Mouse (Mus musculus) hindbrain, embryonic 14.5 days (tissue): Measurements from ENCODE around the gene Nhej1. TPM values are rescaled to one million over a fixed set of nuclear protein-coding genes. Genes with fewer than 3 reads are reported as not detected.

Experiments used
- ATAC-seq: fragments of 200-750 bp; cut with Nextera tagmentation; 2 replicates; pipeline ENCODE4 v1.8.0; 2017; ENCODE audit warnings: moderate number of reproducible peaks, mild to moderate bottlenecking, moderate TSS enrichment, moderate library complexity; ENCODE audit not compliant: low FRiP score
- DNase-seq: peaks from one replicate; pipeline ENCODE4 v3.0.0-alpha.2; 2015; ENCODE audit warnings: low spot score
- H3K27ac ChIP-seq: fragments of 300-500 bp; sonication (generic); 2 replicates; pipeline ENCODE4 v1.5.1; 2014; ENCODE audit warnings: mild to moderate bottlenecking, moderate library complexity
- H3K27me3 ChIP-seq: fragments of 300-500 bp; sonication (generic); 2 replicates; pipeline ENCODE4 v1.6.1; 2014; ENCODE audit warnings: mild to moderate bottlenecking, low read length, mixed read lengths; ENCODE audit not compliant: control insufficient read depth, insufficient read depth
- H3K36me3 ChIP-seq: fragments of 300-500 bp; sonication (generic); replicated peaks from 2 replicates; pipeline ENCODE4 v1.6.1; 2014; ENCODE audit not compliant: control insufficient read depth, insufficient read depth
- H3K4me1 ChIP-seq: fragments of 300-500 bp; sonication (generic); replicated peaks from 2 replicates; pipeline ENCODE4 v1.6.1; 2014; ENCODE audit warnings: antibody characterized with exemption, low read length, mixed read lengths; ENCODE audit not compliant: control insufficient read depth, insufficient read depth
- H3K4me2 ChIP-seq: fragments of 300-500 bp; sonication (generic); replicated peaks from 2 replicates; pipeline ENCODE4 v1.6.1; 2014; ENCODE audit warnings: mild to moderate bottlenecking, moderate library complexity
- H3K4me3 ChIP-seq: fragments of 300-500 bp; sonication (generic); replicated peaks from 2 replicates; pipeline ENCODE4 v1.5.1; 2014; ENCODE audit warnings: mild to moderate bottlenecking, low read length
- H3K9ac ChIP-seq: fragments of 300-500 bp; sonication (generic); 2 replicates; pipeline ENCODE4 v1.6.1; 2014
- H3K9me3 ChIP-seq: fragments of 300-500 bp; sonication (generic); 2 replicates; pipeline ENCODE4 v1.6.1; 2016; ENCODE audit warnings: low read length; ENCODE audit not compliant: control insufficient read depth
- WGBS: fragments of 180-500 bp; shearing (Covaris S2); extraction: QIAGEN DNeasy Blood & Tissue Kit; methylation state at CpG from one replicate; pipeline ENCODE4 v1.1.7; 2014; 5-methylcytosine and 5-hydroxymethylcytosine counted together
- polyA plus RNA-seq: library from polyadenylated mRNA; unstranded; fragments of >200 nt; fragmentation: Nextera tagmentation; extraction: Ambion mirVana; gene quantifications from 2 replicates; pipeline ENCODE4 v1.2.1, GENCODE M21; 2014

Nhej1 gene
- 6.8 and 7.5 TPM in 2 replicates for polyA plus RNA-seq

- H3K9ac ChIP-seq: peak within 1 kb of the TSS; percentile 64
- no peaks in the 10 kb centered on the region for H3K27me3 ChIP-seq
- H3K4me3 ChIP-seq: peak within 1 kb of the TSS; percentile 58
- peak within 1 kb of the TSS; percentile 60 for H3K4me2 ChIP-seq
- 2% methylated on average over 56 of the region's 56 CpGs for WGBS
- H3K9me3 ChIP-seq: no peaks in the 10 kb centered on the region
- H3K4me1 ChIP-seq: peaks cover 3% of the 10 kb centered on the region; the same call in 1 of the 2 replicates
- peak; percentile 95 for ATAC-seq
- H3K36me3 ChIP-seq: no peaks in the 10 kb centered on the region
- H3K27ac ChIP-seq: peak within 1 kb of the TSS; percentile 92
- DNase-seq: peak; percentile 98
These were observed at the start of gene Nhej1 for GRCm38 (mm10) chr1:75124346-75125321. Gene Nhej1, minus strand, starts transcription at chr1:75125200.

- Histone ChIP-seq H3K36me3 (peaks cover 39% of the 10 kb centered on the region), H3K27me3 (no peaks in the 10 kb centered on the region), H3K4me1 (peaks cover 9% of the 10 kb centered on the region), H3K9me3 (no peaks in the 10 kb centered on the region), H3K4me2 (peak within 1 kb of the TSS; percentile 68), H3K4me3 (peak within 1 kb of the TSS; percentile 79), H3K9ac (peak within 1 kb of the TSS; percentile 80), H3K27ac (peak within 1 kb of the TSS; percentile 88)
- WGBS: 1% methylated on average over 57 of the region's 59 CpGs
- DNase-seq (peak; percentile 92), ATAC-seq (peak; percentile 97)
These were observed 43.8 kb upstream of the Nhej1 start, which contains the start of gene Zfand2b for GRCm38 (mm10) chr1:75168472-75169464. Gene Zfand2b, plus strand, starts transcription at chr1:75168646.

GRCm38 (mm10) chr1:75168093-75168471 is 43.1 kb upstream of the Nhej1 start:
- H3K4me3 ChIP-seq: peak overlapping the region; percentile 79
- peak overlapping the region; percentile 68 for H3K4me2 ChIP-seq
- H3K9ac ChIP-seq: peak overlapping the region; percentile 80
- no peak for ATAC-seq
- no peak for DNase-seq
- H3K36me3 ChIP-seq: peaks cover 33% of the 10 kb centered on the region
- H3K9me3 ChIP-seq: no peaks in the 10 kb centered on the region
- 7% methylated on average over 7 of the region's 7 CpGs for WGBS
- peak overlapping the region; percentile 88 for H3K27ac ChIP-seq
- H3K4me1 ChIP-seq: peaks cover 9% of the 10 kb centered on the region
- no peaks in the 10 kb centered on the region for H3K27me3 ChIP-seq

GRCm38 (mm10) chr1:75160256-75160617 is 35.2 kb upstream of the Nhej1 start:
- 82% methylated on average over 4 of the region's 4 CpGs for WGBS
- Histone ChIP-seq H3K9me3 (no peaks in the 10 kb centered on the region), H3K4me2 (no peak overlapping the region), H3K4me1 (no peaks in the 10 kb centered on the region), H3K36me3 (no peaks in the 10 kb centered on the region), H3K4me3 (no peak overlapping the region), H3K27ac (no peak overlapping the region), H3K27me3 (no peaks in the 10 kb centered on the region), H3K9ac (no peak overlapping the region)
- ATAC-seq (no peak), DNase-seq (no peak)

- H3K4me3 ChIP-seq: no peak overlapping the region
- no peaks in the 10 kb centered on the region for H3K36me3 ChIP-seq
- no peak overlapping the region for H3K27ac ChIP-seq
- no peak overlapping the region for H3K9ac ChIP-seq
- 73% methylated on average over 5 of the region's 5 CpGs for WGBS
- no peaks in the 10 kb centered on the region for H3K9me3 ChIP-seq
- ATAC-seq (no peak), DNase-seq (no peak)
- H3K4me1 ChIP-seq: no peaks in the 10 kb centered on the region
- no peaks in the 10 kb centered on the region for H3K27me3 ChIP-seq
- no peak overlapping the region for H3K4me2 ChIP-seq
These were observed 34.7 kb upstream of the Nhej1 start for GRCm38 (mm10) chr1:75159540-75160255.

- no peak overlapping the region for H3K4me3 ChIP-seq
- ATAC-seq: no peak
- no peak overlapping the region for H3K4me2 ChIP-seq
- H3K9ac ChIP-seq: no peak overlapping the region
- H3K27me3 ChIP-seq: no peaks in the 10 kb centered on the region
- DNase-seq: no peak
- no peak overlapping the region for H3K27ac ChIP-seq
- H3K36me3 ChIP-seq: no peaks in the 10 kb centered on the region
- H3K9me3 ChIP-seq: no peaks in the 10 kb centered on the region
- no peaks in the 10 kb centered on the region for H3K4me1 ChIP-seq
These were observed 34.0 kb upstream of the Nhej1 start for GRCm38 (mm10) chr1:75158990-75159389.

GRCm38 (mm10) chr1:75155837-75156236 is 30.8 kb upstream of the Nhej1 start:
- no peaks in the 10 kb centered on the region for H3K27me3 ChIP-seq
- H3K36me3 ChIP-seq: no peaks in the 10 kb centered on the region
- H3K9me3 ChIP-seq: no peaks in the 10 kb centered on the region
- no peak overlapping the region for H3K4me3 ChIP-seq
- no peaks in the 10 kb centered on the region for H3K4me1 ChIP-seq
- no peak overlapping the region for H3K9ac ChIP-seq
- DNase-seq (no peak), ATAC-seq (no peak)
- no peak overlapping the region for H3K4me2 ChIP-seq
- 74% methylated on average over 3 of the region's 3 CpGs for WGBS
- H3K27ac ChIP-seq: no peak overlapping the region

- 94% methylated on average over 4 of the region's 4 CpGs for WGBS
- H3K4me3 ChIP-seq: no peak overlapping the region
- H3K36me3 ChIP-seq: peaks cover 59% of the 10 kb centered on the region
- H3K4me1 ChIP-seq: peaks cover 8% of the 10 kb centered on the region
- H3K4me2 ChIP-seq: no peak overlapping the region
- no peak overlapping the region for H3K27ac ChIP-seq
- no peak for DNase-seq
- no peaks in the 10 kb centered on the region for H3K9me3 ChIP-seq
- no peak for ATAC-seq
- no peaks in the 10 kb centered on the region for H3K27me3 ChIP-seq
- H3K9ac ChIP-seq: no peak overlapping the region
These were observed 23.7 kb upstream of the Nhej1 start for GRCm38 (mm10) chr1:75148727-75149126.
